Mouse (Mus musculus): Measurements from ENCODE around the gene Isoc2a. TPM values are rescaled to one million over a fixed set of nuclear protein-coding genes. Genes with fewer than 3 reads are reported as not detected.
A peak's percentile ranks its signal among the peaks of the same experiment; 100 is the strongest.

Gene Isoc2a
- polyA plus RNA-seq, 1 experiment from 2014 or later, result 1.1 TPM

DNA sequence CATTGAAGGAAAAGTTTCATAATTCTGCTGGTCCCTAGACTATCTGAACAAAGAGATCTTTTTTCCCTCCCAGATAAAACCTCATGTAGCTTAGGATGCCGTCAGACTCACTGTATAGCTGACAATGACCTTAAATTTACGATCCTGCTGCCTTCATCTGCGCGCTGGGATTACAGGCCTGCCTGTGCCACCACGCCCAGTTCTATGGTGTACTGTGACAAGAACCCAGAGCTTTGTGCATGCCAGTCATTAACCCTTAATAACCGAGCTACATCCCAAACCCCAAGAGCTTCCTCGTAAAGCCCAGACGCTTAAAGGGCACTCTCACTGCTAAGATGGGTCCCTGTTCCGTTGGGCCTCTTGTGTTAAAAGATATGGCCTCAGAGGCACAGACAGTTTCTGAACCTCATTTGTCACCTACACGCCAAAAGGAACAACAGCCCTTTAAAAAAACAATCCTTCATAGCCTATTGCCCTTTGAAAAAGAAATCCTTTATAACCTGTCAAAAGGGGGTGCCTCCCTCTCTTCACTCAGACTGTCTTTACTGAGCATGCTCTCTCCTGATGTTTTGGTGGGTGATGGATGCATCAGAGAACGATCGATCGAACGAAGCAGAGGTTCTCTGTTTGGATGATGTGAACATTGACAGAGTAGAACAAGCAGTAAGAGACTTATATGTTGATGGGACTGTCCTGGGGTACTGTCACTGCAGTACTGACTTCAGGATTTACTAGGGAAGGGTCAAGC lies 38.9 kb downstream of the Isoc2a start:
- peak overlapping the region; percentile 97 for H3K9ac ChIP-seq (ENCODE audit: low read depth, low read length)
- peaks cover 28% of the 10 kb centered on the region for H3K36me3 ChIP-seq (ENCODE audit: control insufficient read depth, insufficient read depth, low read length)
- peak overlapping the region; percentile 74 for H3K4me3 ChIP-seq (ENCODE audit: low read depth, low read length)
- WGBS (ENCODE audit: insufficient replicate concordance), result 25% methylated on average over 14 of the region's 14 CpGs
- H3K9me3 ChIP-seq (replicated peaks; ENCODE audit: control insufficient read depth, low read length), result no peaks in the 10 kb centered on the region
- peak overlapping the region; percentile 93 for H3K27ac ChIP-seq (ENCODE audit: low read depth, low read length)
- ATAC-seq (replicated peaks; ENCODE audit: insufficient number of reproducible peaks, low FRiP score, low TSS enrichment), result 0 out of 2 replicates have a peak, but pooled peaks have one; percentile 36
- peak overlapping the region; percentile 62 for H3K4me2 ChIP-seq
- peaks cover 9% of the 10 kb centered on the region for H3K4me1 ChIP-seq (ENCODE audit: control insufficient read depth, insufficient read depth, low read length)
- no peaks in the 10 kb centered on the region for H3K27me3 ChIP-seq (ENCODE audit: control insufficient read depth, insufficient read depth, low read length)

DNA sequence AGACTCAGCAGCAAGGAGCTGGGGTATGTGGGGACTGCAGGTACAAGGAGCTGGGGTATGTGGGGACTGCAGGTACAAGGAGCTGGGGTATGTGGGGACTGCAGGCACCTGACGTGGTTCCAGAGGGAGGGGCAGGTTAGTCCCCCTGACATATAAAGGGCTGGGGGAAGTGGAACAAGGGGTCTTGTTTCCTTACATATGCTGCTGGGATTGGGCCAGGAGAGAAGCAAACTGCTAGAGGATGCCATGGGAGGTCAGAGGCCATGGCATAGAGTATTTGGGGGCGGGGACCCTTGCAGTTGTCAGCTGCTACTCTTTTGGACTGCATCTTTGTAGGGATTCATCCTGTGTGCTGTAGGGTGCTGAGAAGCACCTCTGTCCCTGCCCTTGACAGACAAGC lies 40.5 kb downstream of the Isoc2a start:
- H3K9me3 ChIP-seq (replicated peaks; ENCODE audit: control insufficient read depth, low read length), result no peaks in the 10 kb centered on the region
- H3K27me3 ChIP-seq (ENCODE audit: control insufficient read depth, insufficient read depth, low read length), result no peaks in the 10 kb centered on the region
- peaks cover 29% of the 10 kb centered on the region for H3K36me3 ChIP-seq (ENCODE audit: control insufficient read depth, insufficient read depth, low read length)
- H3K4me2 ChIP-seq, result no peak overlapping the region
- no peak for ATAC-seq (replicated peaks; ENCODE audit: insufficient number of reproducible peaks, low FRiP score, low TSS enrichment)
- no peak overlapping the region for H3K4me3 ChIP-seq (ENCODE audit: low read depth, low read length)
- peak overlapping the region; percentile 28; the same call in 1 of the 2 replicates for H3K9ac ChIP-seq (ENCODE audit: low read depth, low read length)
- no peak overlapping the region for H3K27ac ChIP-seq (ENCODE audit: low read depth, low read length)
- peaks cover 21% of the 10 kb centered on the region for H3K4me1 ChIP-seq (ENCODE audit: control insufficient read depth, insufficient read depth, low read length)
- WGBS (ENCODE audit: insufficient replicate concordance), result 88% methylated on average over 2 of the region's 2 CpGs

DNA sequence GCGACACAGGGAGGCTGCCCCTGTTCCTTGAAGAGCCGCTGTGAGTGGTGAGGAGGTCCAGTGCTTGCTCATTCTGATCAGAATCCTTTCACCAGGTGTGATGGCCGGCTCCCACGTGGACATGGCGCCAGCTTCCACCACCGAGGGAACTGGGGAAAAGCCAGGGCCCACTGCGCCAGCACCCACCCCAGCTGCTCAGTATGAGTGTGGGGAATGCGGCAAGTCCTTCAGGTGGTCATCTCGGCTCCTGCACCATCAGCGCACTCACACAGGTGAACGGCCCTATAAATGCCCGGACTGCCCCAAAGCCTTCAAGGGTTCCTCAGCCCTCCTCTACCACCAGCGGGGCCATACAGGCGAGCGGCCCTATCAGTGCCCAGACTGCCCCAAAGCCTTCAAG lies 41.7 kb downstream of the Isoc2a start:
- Histone ChIP-seq H3K4me2 (no peak overlapping the region), H3K27me3 (ENCODE audit: control insufficient read depth, insufficient read depth, low read length) (no peaks in the 10 kb centered on the region), H3K4me1 (ENCODE audit: control insufficient read depth, insufficient read depth, low read length) (peaks cover 31% of the 10 kb centered on the region), H3K9ac (ENCODE audit: low read depth, low read length) (no peak overlapping the region), H3K9me3 (replicated peaks; ENCODE audit: control insufficient read depth, low read length) (no peaks in the 10 kb centered on the region), H3K36me3 (ENCODE audit: control insufficient read depth, insufficient read depth, low read length) (peaks cover 29% of the 10 kb centered on the region), H3K4me3 (ENCODE audit: low read depth, low read length) (no peak overlapping the region), H3K27ac (ENCODE audit: low read depth, low read length) (no peak overlapping the region)
- WGBS (ENCODE audit: insufficient replicate concordance), result 91% methylated on average over 15 of the region's 15 CpGs
- ATAC-seq (replicated peaks; ENCODE audit: insufficient number of reproducible peaks, low FRiP score, low TSS enrichment), result no peak

DNA sequence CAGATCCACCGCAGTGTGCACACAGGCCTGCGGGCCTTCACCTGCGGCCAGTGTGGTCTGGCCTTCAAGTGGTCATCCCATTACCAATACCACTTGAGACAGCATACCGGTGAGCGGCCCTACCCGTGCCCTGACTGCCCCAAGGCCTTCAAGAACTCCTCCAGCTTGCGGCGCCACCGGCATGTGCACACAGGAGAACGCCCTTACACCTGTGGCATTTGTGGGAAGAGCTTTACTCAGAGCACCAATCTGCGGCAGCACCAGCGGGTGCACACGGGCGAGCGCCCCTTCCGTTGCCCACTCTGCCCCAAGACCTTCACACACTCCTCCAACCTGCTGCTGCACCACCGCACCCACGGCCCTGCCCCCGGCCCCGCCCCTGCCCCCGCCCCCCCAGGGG lies 42.1 kb downstream of the Isoc2a start:
- peaks cover 36% of the 10 kb centered on the region for H3K4me1 ChIP-seq (ENCODE audit: control insufficient read depth, insufficient read depth, low read length)
- H3K4me3 ChIP-seq (ENCODE audit: low read depth, low read length), result no peak overlapping the region
- H3K9ac ChIP-seq (ENCODE audit: low read depth, low read length), result no peak overlapping the region
- H3K27me3 ChIP-seq (ENCODE audit: control insufficient read depth, insufficient read depth, low read length), result no peaks in the 10 kb centered on the region
- ATAC-seq (replicated peaks; ENCODE audit: insufficient number of reproducible peaks, low FRiP score, low TSS enrichment), result no peak
- no peak overlapping the region for H3K27ac ChIP-seq (ENCODE audit: low read depth, low read length)
- H3K4me2 ChIP-seq, result no peak overlapping the region
- WGBS (ENCODE audit: insufficient replicate concordance), result 87% methylated on average over 19 of the region's 21 CpGs
- peaks cover 29% of the 10 kb centered on the region for H3K36me3 ChIP-seq (ENCODE audit: control insufficient read depth, insufficient read depth, low read length)
- H3K9me3 ChIP-seq (replicated peaks; ENCODE audit: control insufficient read depth, low read length), result no peaks in the 10 kb centered on the region

DNA sequence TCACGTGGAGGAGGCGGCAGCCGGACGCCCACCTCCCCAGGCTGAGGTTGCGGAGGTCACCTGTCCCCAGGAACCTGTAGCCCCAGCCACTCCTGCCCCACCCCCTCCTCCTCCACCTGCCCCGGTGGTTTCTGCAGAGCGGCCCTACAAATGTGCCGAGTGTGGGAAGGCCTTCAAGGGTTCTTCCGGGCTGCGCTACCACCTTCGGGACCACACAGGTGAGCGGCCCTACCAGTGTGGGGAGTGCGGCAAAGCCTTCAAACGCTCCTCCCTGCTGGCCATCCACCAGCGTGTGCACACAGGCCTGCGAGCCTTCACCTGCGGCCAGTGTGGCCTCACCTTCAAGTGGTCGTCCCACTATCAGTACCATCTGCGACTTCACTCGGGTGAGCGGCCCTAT lies 43.0 kb downstream of the Isoc2a start:
- Histone ChIP-seq H3K27ac (ENCODE audit: low read depth, low read length) (no peak overlapping the region), H3K4me3 (ENCODE audit: low read depth, low read length) (no peak overlapping the region), H3K4me1 (ENCODE audit: control insufficient read depth, insufficient read depth, low read length) (peaks cover 39% of the 10 kb centered on the region), H3K27me3 (ENCODE audit: control insufficient read depth, insufficient read depth, low read length) (no peaks in the 10 kb centered on the region), H3K36me3 (ENCODE audit: control insufficient read depth, insufficient read depth, low read length) (peaks cover 29% of the 10 kb centered on the region), H3K9me3 (replicated peaks; ENCODE audit: control insufficient read depth, low read length) (no peaks in the 10 kb centered on the region), H3K4me2 (no peak overlapping the region), H3K9ac (ENCODE audit: low read depth, low read length) (no peak overlapping the region)
- WGBS (ENCODE audit: insufficient replicate concordance), result 87% methylated on average over 21 of the region's 21 CpGs
- no peak for ATAC-seq (replicated peaks; ENCODE audit: insufficient number of reproducible peaks, low FRiP score, low TSS enrichment)

DNA sequence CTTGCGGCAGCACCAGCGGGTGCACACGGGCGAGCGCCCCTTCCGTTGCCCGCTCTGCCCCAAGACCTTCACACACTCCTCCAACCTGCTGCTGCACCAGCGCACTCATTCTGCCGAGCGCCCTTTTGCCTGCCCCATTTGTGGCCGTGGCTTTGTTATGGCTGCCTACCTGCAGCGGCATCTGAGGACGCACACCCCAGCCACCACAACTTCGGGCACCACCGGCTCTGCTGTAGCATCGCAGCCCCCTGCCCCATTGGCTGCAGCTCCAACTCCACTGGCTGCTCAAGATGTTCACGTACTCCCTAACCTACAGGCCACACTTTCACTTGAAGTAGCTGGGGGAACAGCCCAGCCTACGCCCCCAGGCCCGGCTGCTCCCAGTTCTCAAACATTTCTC lies 43.5 kb downstream of the Isoc2a start:
- H3K4me1 ChIP-seq (ENCODE audit: control insufficient read depth, insufficient read depth, low read length), result peaks cover 43% of the 10 kb centered on the region
- H3K4me2 ChIP-seq, result no peak overlapping the region
- no peak for ATAC-seq (replicated peaks; ENCODE audit: insufficient number of reproducible peaks, low FRiP score, low TSS enrichment)
- no peaks in the 10 kb centered on the region for H3K27me3 ChIP-seq (ENCODE audit: control insufficient read depth, insufficient read depth, low read length)
- 86% methylated on average over 19 of the region's 19 CpGs for WGBS (ENCODE audit: insufficient replicate concordance)
- peaks cover 29% of the 10 kb centered on the region for H3K36me3 ChIP-seq (ENCODE audit: control insufficient read depth, insufficient read depth, low read length)
- no peak overlapping the region for H3K4me3 ChIP-seq (ENCODE audit: low read depth, low read length)
- no peak overlapping the region for H3K9ac ChIP-seq (ENCODE audit: low read depth, low read length)
- H3K27ac ChIP-seq (ENCODE audit: low read depth, low read length), result peak overlapping the region; percentile 77
- H3K9me3 ChIP-seq (replicated peaks; ENCODE audit: control insufficient read depth, low read length), result no peaks in the 10 kb centered on the region

DNA sequence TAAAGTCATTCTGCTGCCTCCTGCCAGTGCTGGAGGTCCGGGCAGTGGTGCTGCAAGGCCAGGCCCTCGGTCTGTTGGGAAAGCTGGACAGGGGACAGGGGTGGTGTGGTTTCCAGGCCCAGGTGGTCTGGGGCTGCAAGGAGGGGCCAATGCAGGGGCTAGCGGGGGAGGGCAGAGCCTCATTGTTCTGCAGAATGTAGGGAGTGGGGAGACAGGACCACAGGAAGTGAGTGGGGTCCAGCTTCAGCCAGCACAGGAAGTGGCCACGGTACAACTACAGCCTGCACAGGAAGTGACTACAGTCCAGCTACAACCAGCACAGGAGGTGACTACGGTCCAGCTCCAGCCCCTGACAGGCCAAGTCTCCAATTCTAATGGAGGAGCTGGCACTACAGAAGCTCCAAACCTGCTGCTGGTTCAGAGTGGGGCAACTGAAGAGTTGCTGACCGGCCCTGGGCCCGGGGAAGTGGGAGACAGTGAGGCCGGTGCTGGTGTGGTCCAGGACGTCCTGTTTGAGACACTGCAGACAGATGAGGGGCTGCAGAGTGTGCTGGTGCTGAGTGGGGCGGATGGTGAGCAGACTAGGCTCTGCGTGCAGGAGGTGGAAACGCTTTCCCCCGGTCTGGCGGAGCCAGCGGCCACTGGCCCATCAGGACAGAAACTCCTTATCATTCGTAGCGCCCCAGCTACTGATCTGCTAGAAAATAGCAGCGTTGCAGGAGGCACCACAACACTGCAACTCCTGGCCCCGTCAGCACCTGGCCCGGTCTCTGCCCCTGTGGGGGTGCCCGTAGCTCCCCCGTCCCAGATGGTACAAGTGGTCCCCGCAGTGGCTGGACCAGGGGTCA lies 44.2 kb downstream of the Isoc2a start:
- Histone ChIP-seq H3K9ac (ENCODE audit: low read depth, low read length) (peak overlapping the region; percentile 44; the same call in 1 of the 2 replicates), H3K27me3 (ENCODE audit: control insufficient read depth, insufficient read depth, low read length) (no peaks in the 10 kb centered on the region), H3K27ac (ENCODE audit: low read depth, low read length) (peak overlapping the region; percentile 77), H3K36me3 (ENCODE audit: control insufficient read depth, insufficient read depth, low read length) (peaks cover 29% of the 10 kb centered on the region), H3K9me3 (replicated peaks; ENCODE audit: control insufficient read depth, low read length) (no peaks in the 10 kb centered on the region), H3K4me2 (peak overlapping the region; percentile 34), H3K4me3 (ENCODE audit: low read depth, low read length) (no peak overlapping the region), H3K4me1 (ENCODE audit: control insufficient read depth, insufficient read depth, low read length) (peaks cover 47% of the 10 kb centered on the region)
- 32% methylated on average over 23 of the region's 23 CpGs for WGBS (ENCODE audit: insufficient replicate concordance)
- ATAC-seq (replicated peaks; ENCODE audit: insufficient number of reproducible peaks, low FRiP score, low TSS enrichment), result no peak

DNA sequence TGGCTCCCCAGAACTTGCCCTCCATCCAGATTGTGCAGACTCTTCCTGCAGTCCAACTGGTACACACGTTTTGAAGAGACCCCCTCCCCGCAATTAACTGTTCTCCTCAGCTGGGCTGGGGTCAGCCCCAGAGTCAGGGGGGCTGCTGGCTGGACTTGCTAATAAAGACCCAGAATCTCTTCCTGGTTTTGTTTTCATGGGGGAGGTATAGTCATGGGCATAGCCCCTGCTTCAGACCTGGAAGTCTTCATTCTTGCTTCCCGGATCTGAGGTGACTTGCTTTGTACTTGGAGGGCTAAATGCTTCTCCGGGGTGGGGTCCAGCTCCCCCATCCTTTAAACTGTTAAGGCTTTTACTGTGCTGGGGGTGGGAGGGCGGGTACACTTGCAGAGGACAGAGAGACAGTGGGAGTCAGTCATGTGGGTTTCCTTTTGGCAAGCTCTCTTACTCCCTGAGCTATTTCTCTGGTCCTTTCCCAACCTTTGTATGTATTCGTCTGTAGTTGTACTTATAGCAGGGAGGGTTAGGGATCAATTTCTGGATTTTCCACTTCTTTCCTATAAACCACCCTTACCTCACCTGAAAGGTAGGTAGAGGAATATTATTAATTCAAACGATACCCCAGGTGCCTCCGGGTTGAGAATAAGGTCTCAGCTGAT lies 45.0 kb downstream of the Isoc2a start, which contains the start of gene Nat14:
Nat14 (plus strand) TSS at position 205 of the 659 bp plus-strand sequence.
- 30% methylated on average over 8 of the region's 8 CpGs for WGBS (ENCODE audit: insufficient replicate concordance)
- no peak for ATAC-seq (replicated peaks; ENCODE audit: insufficient number of reproducible peaks, low FRiP score, low TSS enrichment)

More for the DNA sequence above, 45.0 kb downstream of the Isoc2a start, which contains the start of gene Nat14:
- H3K27ac ChIP-seq (ENCODE audit: low read depth, low read length), result peak within 1 kb of the TSS; percentile 77
- peaks cover 45% of the 10 kb centered on the region for H3K4me1 ChIP-seq (ENCODE audit: control insufficient read depth, insufficient read depth, low read length)
- H3K4me2 ChIP-seq, result peak within 1 kb of the TSS; percentile 76
- H3K27me3 ChIP-seq (ENCODE audit: control insufficient read depth, insufficient read depth, low read length), result no peaks in the 10 kb centered on the region
- peaks cover 29% of the 10 kb centered on the region for H3K36me3 ChIP-seq (ENCODE audit: control insufficient read depth, insufficient read depth, low read length)
- peak within 1 kb of the TSS; percentile 47 for H3K9ac ChIP-seq (ENCODE audit: low read depth, low read length)
- no peaks in the 10 kb centered on the region for H3K9me3 ChIP-seq (replicated peaks; ENCODE audit: control insufficient read depth, low read length)
- H3K4me3 ChIP-seq (ENCODE audit: low read depth, low read length), result peak within 1 kb of the TSS; percentile 39

Measured in heart, embryonic 11.5 days (tissue).